Mouse (Mus musculus) heart, postnatal 14 days (tissue): ENCODE measurements around the gene Slc44a1. TPM values are rescaled to one million over a fixed set of nuclear protein-coding genes. Genes with fewer than 3 reads are reported as not detected.

Source experiments
- DNase-seq, 2 experiments: peaks; one replicate each; pipeline ENCODE4 v3.0.0; 2021 to 2022
- intact Hi-C: fragments of 180-260 bp; cut with DNase I; formaldehyde crosslinking; loops from one replicate; pipeline ENCODE4 v1.15.1; 2025
- long read RNA-seq, 2 experiments: library from polyadenylated mRNA; stranded (forward); transcript quantifications; one replicate each; pipeline ENCODE4 v2.0.0; 2021
- total RNA-seq, 2 experiments: library from RNA; stranded (reverse); gene quantifications; 2 replicates each; pipeline ENCODE4 v1.2.3; 2021

Slc44a1 gene
- 10 to 100 TPM; 43.0 to 47.2 TPM for total RNA-seq
- long read RNA-seq, experiment 1, full-length matches to known transcripts: 47 of 52 reads
- long read RNA-seq, experiment 1, partial matches to known transcripts: 1 of 52 reads
- long read RNA-seq, experiment 1, other reads (novel, unspliced or antisense): 4 of 52 reads
- long read RNA-seq, experiment 2, full-length matches to known transcripts: 54 of 63 reads
- long read RNA-seq, experiment 2, partial matches to known transcripts: 6 of 63 reads
- long read RNA-seq, experiment 2, other reads (novel, unspliced or antisense): 3 of 63 reads

GRCm38 (mm10) chr4:53440010-53440815 lies at the start of gene Slc44a1:
Gene Slc44a1 (plus strand): TSS chr4:53440413.
- intact Hi-C loops: loop anchor here (5.0 kb wide), 4 partner anchors 58 to 262 kb away; no protein-coding TSS in a partner anchor
- peak; percentile 92 to 94 for DNase-seq

- DNase-seq: peak; percentile 40 to 41
- intact Hi-C loops: no loop called here
Measured at GRCm38 (mm10) chr4:53395002-53395401, 45.2 kb upstream of the Slc44a1 start.

GRCm38 (mm10) chr4:53396623-53397192 lies 43.5 kb upstream of the Slc44a1 start:
- intact Hi-C loops: no loop called here
- DNase-seq: no peak

- DNase-seq: no peak
- intact Hi-C loops: no loop called here
Measured at GRCm38 (mm10) chr4:53397280-53398117, 42.7 kb upstream of the Slc44a1 start.

- DNase-seq: no peak
- intact Hi-C loops: no loop called here
Measured at GRCm38 (mm10) chr4:53398561-53398960, 41.7 kb upstream of the Slc44a1 start.

- intact Hi-C loops: no loop called here
- DNase-seq: no peak
Measured at GRCm38 (mm10) chr4:53399428-53399827, 40.8 kb upstream of the Slc44a1 start.

- intact Hi-C loops: no loop called here
Measured at GRCm38 (mm10) chr4:53403386-53403785, 36.8 kb upstream of the Slc44a1 start.

GRCm38 (mm10) chr4:53404431-53404925 lies 35.7 kb upstream of the Slc44a1 start:
- intact Hi-C loops: no loop called here
- DNase-seq: no peak

More at GRCm38 (mm10) chr4:53403386-53403785, 36.8 kb upstream of the Slc44a1 start:
- DNase-seq: no peak

GRCm38 (mm10) chr4:53406866-53407265 lies 33.3 kb upstream of the Slc44a1 start:
- no peak for DNase-seq

GRCm38 (mm10) chr4:53408821-53409220 lies 31.4 kb upstream of the Slc44a1 start:
- intact Hi-C loops: no loop called here

More at GRCm38 (mm10) chr4:53406866-53407265, 33.3 kb upstream of the Slc44a1 start:
- intact Hi-C loops: no loop called here

GRCm38 (mm10) chr4:53409526-53410085 lies 30.6 kb upstream of the Slc44a1 start:
- intact Hi-C loops: no loop called here
- no peak for DNase-seq

More at GRCm38 (mm10) chr4:53408821-53409220, 31.4 kb upstream of the Slc44a1 start:
- DNase-seq: no peak

- intact Hi-C loops: no loop called here
- no peak for DNase-seq
Measured at GRCm38 (mm10) chr4:53410752-53411151, 29.5 kb upstream of the Slc44a1 start.

- intact Hi-C loops: no loop called here
- DNase-seq: no peak
Measured at GRCm38 (mm10) chr4:53411958-53412870, 28.0 kb upstream of the Slc44a1 start.

GRCm38 (mm10) chr4:53412991-53413390 lies 27.2 kb upstream of the Slc44a1 start:
- intact Hi-C loops: no loop called here

GRCm38 (mm10) chr4:53414031-53414797 lies 26.0 kb upstream of the Slc44a1 start:
- no peak for DNase-seq
- intact Hi-C loops: no loop called here

More at GRCm38 (mm10) chr4:53412991-53413390, 27.2 kb upstream of the Slc44a1 start:
- no peak for DNase-seq

- peak; percentile 37 to 62 for DNase-seq
- intact Hi-C loops: no loop called here
Measured at GRCm38 (mm10) chr4:53415873-53416637, 24.2 kb upstream of the Slc44a1 start.

GRCm38 (mm10) chr4:53416928-53417327 lies 23.3 kb upstream of the Slc44a1 start:
- DNase-seq: peak in 1 of 2 experiments; percentile 18
- intact Hi-C loops: no loop called here
